Mouse (Mus musculus): ENCODE measurements around the gene Qser1. TPM values are rescaled to one million over a fixed set of nuclear protein-coding genes. Genes with fewer than 3 reads are reported as not detected.

Qser1 gene
- polyA plus RNA-seq, 1 experiment, result 1.7 TPM

DNA sequence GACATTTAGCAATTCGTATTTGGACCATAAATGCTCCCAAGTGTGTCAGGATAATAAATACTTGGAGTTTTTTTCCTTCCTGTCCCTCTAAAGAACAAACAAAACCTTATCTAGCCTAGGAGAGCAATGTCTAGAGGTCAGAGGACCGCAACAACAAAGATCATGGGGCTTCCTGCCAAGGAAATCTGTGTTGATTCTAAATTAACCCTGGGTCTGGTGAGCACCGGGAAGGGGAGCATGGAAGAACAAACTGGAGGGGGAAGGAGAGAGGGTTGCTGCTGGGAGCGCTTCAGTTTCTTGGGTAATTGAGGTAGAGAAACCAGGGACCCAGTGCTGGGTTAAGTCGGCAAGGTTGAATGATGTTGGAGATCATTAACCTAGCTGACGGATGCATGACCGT, 73.4 kb downstream of the Qser1 start:
- Histone ChIP-seq H3K4me3 (ENCODE audit: extremely low read depth, insufficient read depth, insufficient read length) (no peak overlapping the region), H3K36me3 (ENCODE audit: control insufficient read depth, insufficient read depth, low read length) (no peaks in the 10 kb centered on the region), H3K27ac (ENCODE audit: insufficient read depth, low read length) (no peak overlapping the region), H3K4me1 (ENCODE audit: control insufficient read depth, insufficient read depth, insufficient read length) (peaks cover 2% of the 10 kb centered on the region; the same call in 1 of the 2 replicates), H3K27me3 (ENCODE audit: control insufficient read depth, insufficient read depth, low read length) (peaks cover 8% of the 10 kb centered on the region)
- TF ChIP-seq CTCF (IDR thresholded peaks at IDR 0.05; ENCODE audit: extremely low read depth, insufficient read depth, insufficient read length, insufficient replicate concordance), result no peak
- no peak for TF ChIP-seq POLR2A (IDR thresholded peaks at IDR 0.05; ENCODE audit: low read depth, low read length)
- DNase-seq (ENCODE audit: low read depth in 1 of 2, low spot score in 2 of 2), result no peak
- 45% methylated on average over 7 of the region's 7 CpGs for WGBS

DNA sequence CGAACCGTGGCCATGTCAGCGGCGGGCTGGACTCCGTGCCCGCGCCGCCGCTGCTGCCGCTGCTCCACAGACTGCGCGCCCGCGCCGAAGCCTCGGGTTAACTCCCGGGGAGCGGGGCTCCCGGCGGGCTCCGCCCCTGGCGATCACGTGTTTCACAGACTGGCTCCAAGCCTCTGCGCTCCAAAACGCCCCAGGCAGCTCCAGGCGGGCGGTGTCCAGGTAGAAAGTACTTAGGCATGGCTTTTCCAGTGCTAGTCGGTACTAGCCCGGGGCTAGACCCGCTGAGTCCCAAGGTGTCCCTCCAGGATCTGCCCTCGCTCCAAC, 73.9 kb downstream of the Qser1 start, which contains the start of gene Depdc7:
Gene Depdc7, minus strand, starts transcription at position 138 of the 324 bp plus-strand sequence.
- peak in 1 of 2 experiments; percentile 71 for DNase-seq (ENCODE audit: low read depth in 1 of 2, low spot score in 2 of 2)
- Histone ChIP-seq H3K36me3 (ENCODE audit: control insufficient read depth, insufficient read depth, low read length) (no peaks in the 10 kb centered on the region), H3K27me3 (ENCODE audit: control insufficient read depth, insufficient read depth, low read length) (peaks cover 8% of the 10 kb centered on the region), H3K4me3 (ENCODE audit: extremely low read depth, insufficient read depth, insufficient read length) (peak within 1 kb of the TSS; percentile 61), H3K27ac (ENCODE audit: insufficient read depth, low read length) (no peak within 1 kb of the TSS), H3K4me1 (ENCODE audit: control insufficient read depth, insufficient read depth, insufficient read length) (peaks cover 2% of the 10 kb centered on the region; the same call in 1 of the 2 replicates)
- TF ChIP-seq POLR2A (IDR thresholded peaks at IDR 0.05; ENCODE audit: low read depth, low read length), result no peak
- TF ChIP-seq CTCF (IDR thresholded peaks at IDR 0.05; ENCODE audit: extremely low read depth, insufficient read depth, insufficient read length, insufficient replicate concordance), result no peak
- 1% methylated on average over 31 of the region's 31 CpGs for WGBS

DNA sequence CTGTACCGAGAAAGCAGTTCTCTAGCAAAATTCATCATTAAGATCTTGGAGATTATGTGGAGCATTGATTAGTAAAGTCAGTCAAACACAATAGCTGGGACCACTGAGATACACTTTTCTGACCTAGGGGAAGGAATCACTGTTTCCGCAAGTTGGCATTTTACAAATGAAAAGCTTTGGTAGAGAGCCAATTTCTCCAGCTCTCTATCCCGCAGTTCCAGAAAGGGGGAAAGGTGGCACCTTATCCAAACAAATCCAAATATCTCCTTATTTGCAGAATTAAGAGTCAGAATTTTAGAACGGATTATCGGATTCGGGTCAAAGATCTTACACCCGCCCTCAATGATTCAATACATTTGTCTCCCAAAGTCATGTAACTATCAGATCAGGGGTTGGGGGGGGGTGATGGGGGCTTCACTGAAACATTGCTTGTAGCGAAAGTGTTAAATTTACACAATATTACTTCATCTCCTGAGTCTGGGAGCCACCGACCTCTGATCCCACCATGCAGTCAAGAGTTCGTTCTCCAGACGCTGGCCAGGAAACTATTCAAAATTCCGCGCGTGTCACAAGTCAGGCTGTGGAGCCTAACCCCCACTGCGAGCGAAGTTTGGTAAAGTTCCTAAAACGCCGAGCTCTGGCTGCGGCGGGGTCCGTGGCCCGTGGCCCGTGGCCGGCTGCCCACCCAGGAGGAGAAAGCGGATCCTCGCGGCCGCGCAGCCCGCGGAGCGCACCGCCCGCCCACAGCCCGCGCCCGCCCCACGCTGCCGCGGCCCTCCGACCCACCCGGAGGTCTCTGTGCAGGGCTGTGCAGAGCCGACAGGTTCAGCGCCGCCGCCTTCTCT, 74.4 kb downstream of the Qser1 start:
- Histone ChIP-seq H3K36me3 (ENCODE audit: control insufficient read depth, insufficient read depth, low read length) (no peaks in the 10 kb centered on the region), H3K4me3 (ENCODE audit: extremely low read depth, insufficient read depth, insufficient read length) (peak overlapping the region; percentile 61), H3K27ac (ENCODE audit: insufficient read depth, low read length) (no peak overlapping the region), H3K4me1 (ENCODE audit: control insufficient read depth, insufficient read depth, insufficient read length) (peaks cover 2% of the 10 kb centered on the region; the same call in 1 of the 2 replicates), H3K27me3 (ENCODE audit: control insufficient read depth, insufficient read depth, low read length) (peaks cover 8% of the 10 kb centered on the region)
- no peak for DNase-seq (ENCODE audit: low read depth in 1 of 2, low spot score in 2 of 2)
- WGBS, result 11% methylated on average over 46 of the region's 46 CpGs
- TF ChIP-seq POLR2A (IDR thresholded peaks at IDR 0.05; ENCODE audit: low read depth, low read length), result no peak
- TF ChIP-seq CTCF (IDR thresholded peaks at IDR 0.05; ENCODE audit: extremely low read depth, insufficient read depth, insufficient read length, insufficient replicate concordance), result no peak

DNA sequence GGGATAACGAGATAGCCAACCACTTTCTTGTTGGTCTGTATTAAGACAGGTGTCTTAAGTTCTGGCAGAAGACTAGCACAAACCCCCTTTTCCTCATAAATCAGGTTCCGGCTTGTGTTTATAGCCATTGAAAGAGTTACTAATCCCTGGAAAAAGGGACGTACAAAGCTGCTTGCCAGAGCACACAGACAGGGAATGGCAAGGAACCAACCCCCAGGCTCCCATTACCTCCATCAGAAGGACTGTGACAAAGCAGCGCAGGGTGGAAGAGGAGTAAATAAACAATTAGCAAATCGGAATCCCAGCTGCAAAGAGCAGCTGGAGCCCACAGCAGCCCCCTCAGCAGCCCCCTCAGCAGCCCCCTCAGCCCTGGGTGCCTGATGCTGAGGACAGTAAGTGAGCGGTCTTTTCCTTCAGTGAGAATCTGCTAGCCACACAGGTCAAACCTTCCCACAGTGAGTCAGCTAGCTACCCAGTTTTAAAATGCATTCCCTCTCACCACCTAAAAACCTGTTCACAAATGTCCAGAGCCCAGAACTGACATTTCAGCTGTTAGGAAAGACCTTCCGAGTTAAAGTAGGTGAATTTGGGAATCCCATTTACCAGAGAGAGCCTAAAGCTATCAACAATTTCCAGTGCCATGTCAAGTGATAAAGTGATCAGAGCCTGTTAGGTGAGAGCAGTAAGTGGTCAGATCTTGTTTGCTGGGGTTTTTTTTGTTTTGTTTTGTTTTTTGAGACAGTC, 75.4 kb downstream of the Qser1 start:
- DNase-seq (ENCODE audit: low read depth in 1 of 2, low spot score in 2 of 2), result no peak
- Histone ChIP-seq H3K4me3 (ENCODE audit: extremely low read depth, insufficient read depth, insufficient read length) (no peak overlapping the region), H3K4me1 (ENCODE audit: control insufficient read depth, insufficient read depth, insufficient read length) (peaks cover 2% of the 10 kb centered on the region; the same call in 1 of the 2 replicates), H3K27me3 (ENCODE audit: control insufficient read depth, insufficient read depth, low read length) (peaks cover 8% of the 10 kb centered on the region), H3K27ac (ENCODE audit: insufficient read depth, low read length) (no peak overlapping the region), H3K36me3 (ENCODE audit: control insufficient read depth, insufficient read depth, low read length) (no peaks in the 10 kb centered on the region)
- WGBS, result 88% methylated on average over 7 of the region's 7 CpGs
- TF ChIP-seq CTCF (IDR thresholded peaks at IDR 0.05; ENCODE audit: extremely low read depth, insufficient read depth, insufficient read length, insufficient replicate concordance), result no peak
- TF ChIP-seq POLR2A (IDR thresholded peaks at IDR 0.05; ENCODE audit: low read depth, low read length), result no peak

DNA sequence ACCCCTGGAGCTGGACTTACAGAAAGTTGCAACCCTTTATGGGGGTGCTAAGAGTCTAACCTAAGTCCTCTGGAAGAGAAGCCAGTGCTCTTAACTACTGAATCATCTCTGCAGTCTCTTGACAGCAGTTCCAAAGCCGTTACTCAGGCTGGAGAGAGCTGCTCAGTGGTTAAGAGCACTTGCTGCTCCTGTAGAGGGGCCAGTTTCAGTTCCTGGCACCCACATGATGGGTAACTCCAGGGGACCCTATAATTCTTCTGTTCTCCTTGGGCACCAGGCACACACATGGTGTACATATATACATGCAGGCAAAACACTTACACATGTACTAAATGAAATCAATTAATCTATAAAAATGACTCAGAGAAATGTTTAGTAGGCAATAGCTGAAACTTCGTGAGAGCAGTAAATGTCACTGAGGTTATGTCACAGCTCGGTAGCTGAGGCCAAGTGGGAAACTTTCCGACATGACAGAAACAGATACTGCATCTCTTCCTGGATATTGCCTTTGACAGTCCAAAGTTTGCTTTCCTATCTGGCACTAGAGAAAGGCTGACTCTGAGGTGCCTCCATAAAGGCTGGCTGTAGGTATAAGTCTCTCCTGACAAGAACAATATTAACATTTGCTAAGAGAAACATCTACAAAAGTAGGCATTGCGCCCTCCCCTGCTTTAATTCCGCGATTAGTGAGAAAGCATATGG, 76.2 kb downstream of the Qser1 start:
- Histone ChIP-seq H3K27ac (ENCODE audit: insufficient read depth, low read length) (no peak overlapping the region), H3K36me3 (ENCODE audit: control insufficient read depth, insufficient read depth, low read length) (no peaks in the 10 kb centered on the region), H3K4me1 (ENCODE audit: control insufficient read depth, insufficient read depth, insufficient read length) (peaks cover 2% of the 10 kb centered on the region; the same call in 1 of the 2 replicates), H3K27me3 (ENCODE audit: control insufficient read depth, insufficient read depth, low read length) (peaks cover 8% of the 10 kb centered on the region), H3K4me3 (ENCODE audit: extremely low read depth, insufficient read depth, insufficient read length) (no peak overlapping the region)
- no peak for TF ChIP-seq CTCF (IDR thresholded peaks at IDR 0.05; ENCODE audit: extremely low read depth, insufficient read depth, insufficient read length, insufficient replicate concordance)
- no peak for TF ChIP-seq POLR2A (IDR thresholded peaks at IDR 0.05; ENCODE audit: low read depth, low read length)
- 77% methylated on average over 7 of the region's 7 CpGs for WGBS
- DNase-seq (ENCODE audit: low read depth in 1 of 2, low spot score in 2 of 2), result no peak

DNA sequence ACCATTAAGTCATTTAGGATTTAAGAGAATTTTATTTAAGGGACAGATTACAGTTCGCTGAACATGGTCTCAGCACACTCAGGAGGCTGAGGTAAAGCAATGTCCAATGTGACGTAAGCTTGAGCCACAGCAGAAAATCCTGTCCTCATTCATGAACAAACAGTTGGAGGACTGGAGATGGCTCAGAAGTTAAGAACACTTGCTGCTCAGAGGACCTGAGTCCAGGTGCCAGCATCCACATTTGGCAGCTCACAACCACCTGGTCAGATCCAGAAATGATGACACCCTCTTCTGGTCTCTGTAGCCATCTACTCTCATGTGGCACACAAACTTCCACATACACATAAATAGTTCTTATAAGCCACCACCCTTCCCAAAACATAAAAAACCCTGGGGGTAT, 76.9 kb downstream of the Qser1 start:
- no peak for DNase-seq (ENCODE audit: low read depth in 1 of 2, low spot score in 2 of 2)
- no peaks in the 10 kb centered on the region for H3K36me3 ChIP-seq (ENCODE audit: control insufficient read depth, insufficient read depth, low read length)
- H3K27ac ChIP-seq (ENCODE audit: insufficient read depth, low read length), result no peak overlapping the region
- H3K4me1 ChIP-seq (ENCODE audit: control insufficient read depth, insufficient read depth, insufficient read length), result peaks cover 2% of the 10 kb centered on the region; the same call in 1 of the 2 replicates
- H3K27me3 ChIP-seq (ENCODE audit: control insufficient read depth, insufficient read depth, low read length), result peaks cover 8% of the 10 kb centered on the region
- WGBS, result 91% methylated on average over 2 of the region's 2 CpGs
- H3K4me3 ChIP-seq (ENCODE audit: extremely low read depth, insufficient read depth, insufficient read length), result no peak overlapping the region
- TF ChIP-seq CTCF (IDR thresholded peaks at IDR 0.05; ENCODE audit: extremely low read depth, insufficient read depth, insufficient read length, insufficient replicate concordance), result no peak
- no peak for TF ChIP-seq POLR2A (IDR thresholded peaks at IDR 0.05; ENCODE audit: low read depth, low read length)

Measured in spleen, adult 2 months (tissue).